Mouse (Mus musculus) left cerebral cortex, adult 8-10 months (tissue): ENCODE measurements around the gene Lgmn. TPM values are rescaled to one million over a fixed set of nuclear protein-coding genes. Genes with fewer than 3 reads are reported as not detected.
A peak's percentile ranks its signal among the peaks of the same experiment; 100 is the strongest.

Source experiments
- DNase-seq, 2 experiments: peaks; one replicate each; pipeline ENCODE4 v3.0.0; 2022; ENCODE audit warnings: low spot score in 2 of 2
- total RNA-seq, 4 experiments: library from RNA; stranded (reverse); gene quantifications; 2 replicates each; pipeline ENCODE4 v1.2.4; 2022

Gene Lgmn
- total RNA-seq, 4 experiments from 2014 or later, result 107 to 158 (median 125) TPM

GRCm38 (mm10) chr12:102434107-102434506, 5.5 kb downstream of the Lgmn start:
- no peak for DNase-seq

DNA sequence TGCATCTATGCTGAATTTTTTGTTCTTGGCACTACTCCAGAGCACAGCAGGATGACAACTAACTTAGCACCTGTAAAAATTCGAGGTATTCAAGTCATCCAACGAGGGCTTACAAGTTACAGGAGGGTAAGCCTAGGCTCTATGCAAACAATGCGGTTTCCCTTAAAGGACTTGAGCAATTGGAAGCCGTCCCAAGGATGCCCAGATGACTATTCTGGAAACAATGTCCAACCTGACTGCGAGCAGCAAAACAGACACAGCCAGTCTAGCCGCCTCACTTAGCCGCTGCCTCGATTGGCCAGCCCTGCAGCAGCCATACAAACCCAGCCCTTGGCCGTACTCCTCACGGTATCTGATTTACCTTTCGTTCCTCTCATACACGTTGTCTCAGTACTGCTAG, 7.4 kb downstream of the Lgmn start:
- DNase-seq, result no peak

DNA sequence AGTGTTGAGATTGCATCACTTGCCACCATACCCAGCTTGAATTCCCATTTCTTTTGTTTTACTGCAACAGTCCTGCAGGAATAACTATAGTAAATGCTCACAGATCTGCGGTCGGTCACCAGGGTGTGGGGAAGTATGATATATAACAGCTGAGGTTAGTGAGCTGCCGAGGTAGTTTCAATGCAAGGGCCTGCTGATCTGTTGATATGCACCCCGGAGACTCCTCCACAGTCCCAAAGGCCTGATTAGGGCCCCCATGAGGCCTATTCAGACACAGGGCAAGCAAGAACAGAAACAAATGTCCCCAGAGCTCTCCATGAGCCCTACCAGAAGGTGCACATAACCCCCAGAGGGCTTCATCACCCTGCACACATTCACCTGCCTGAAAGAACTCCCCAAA, 9.4 kb downstream of the Lgmn start:
- no peak for DNase-seq

GRCm38 (mm10) chr12:102429656-102430055, 10.0 kb downstream of the Lgmn start:
- DNase-seq, result no peak

- DNase-seq, result no peak
Measured at GRCm38 (mm10) chr12:102426285-102426684, 13.3 kb downstream of the Lgmn start.

GRCm38 (mm10) chr12:102425048-102425578, 14.5 kb downstream of the Lgmn start:
- DNase-seq, result no peak

DNA sequence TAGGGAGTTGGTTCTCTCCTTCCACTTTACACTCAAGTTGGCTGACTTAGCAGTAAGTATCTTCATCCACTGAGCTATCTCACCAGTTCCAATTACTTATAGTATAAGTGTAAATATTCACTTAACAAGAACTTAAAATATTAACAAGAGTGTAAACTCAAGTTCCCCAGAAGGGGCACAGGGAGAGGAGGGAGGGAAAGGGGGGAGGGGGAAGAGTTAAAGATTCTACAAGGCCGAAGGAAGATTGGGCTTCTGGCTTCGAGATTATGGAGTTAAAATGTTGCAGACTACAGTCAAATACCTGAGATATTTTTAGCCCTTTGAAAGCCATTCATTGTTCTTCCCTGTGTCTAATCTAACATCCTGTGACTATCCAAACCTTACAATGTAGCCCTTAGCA, 15.2 kb downstream of the Lgmn start:
- DNase-seq, result no peak

DNA sequence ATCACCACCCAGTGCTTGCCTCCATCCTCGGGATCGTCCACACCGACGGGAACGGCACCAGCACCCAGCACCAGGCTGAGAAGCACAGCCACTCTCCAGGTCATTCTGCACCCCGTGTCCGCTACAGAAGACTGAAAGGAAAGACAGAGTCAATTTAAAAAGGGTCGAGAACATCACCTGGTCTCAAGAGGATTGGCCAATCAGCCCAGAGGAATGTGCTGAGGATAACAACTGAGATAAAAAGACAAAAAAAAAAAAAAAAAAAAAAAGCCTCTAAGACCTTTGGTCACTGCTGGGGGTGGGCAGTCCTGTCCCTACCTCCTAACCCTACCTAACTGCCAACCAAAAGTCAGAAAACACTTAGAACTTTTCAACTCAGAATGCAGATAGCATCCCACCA, 16.0 kb downstream of the Lgmn start:
- DNase-seq, result no peak

DNA sequence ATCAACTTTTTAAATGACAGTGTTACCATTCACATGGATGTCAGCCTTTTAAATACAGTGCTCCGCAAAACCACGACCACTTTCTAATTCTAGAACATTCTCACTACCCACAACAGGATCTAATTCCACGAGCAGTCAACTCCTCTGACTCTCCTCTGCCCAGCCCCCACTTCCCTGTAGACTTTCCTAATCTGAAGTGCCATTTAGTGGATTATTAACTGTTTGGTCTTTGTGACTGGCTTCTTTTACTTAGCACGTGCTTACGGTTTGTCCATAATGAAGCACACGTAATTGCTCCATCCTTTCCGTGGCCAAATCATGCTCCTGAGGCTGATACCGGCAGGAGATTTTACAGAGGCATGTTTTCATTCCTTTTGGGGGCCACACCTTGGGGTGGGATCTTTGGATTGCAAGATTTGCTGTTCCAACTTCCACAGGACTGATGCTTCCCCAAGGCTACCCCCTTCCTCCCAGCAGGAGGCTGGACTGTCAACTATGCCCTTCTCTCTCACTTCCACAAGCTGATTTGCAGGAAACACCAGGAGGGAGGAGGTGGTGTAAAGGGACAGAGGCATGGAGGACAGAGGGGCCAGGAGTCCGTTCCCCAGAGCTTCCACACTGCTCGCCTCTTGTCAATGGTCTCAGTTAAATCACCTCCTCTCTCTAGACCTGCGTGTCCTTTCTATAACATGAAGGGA, 16.8 kb downstream of the Lgmn start:
- DNase-seq, result no peak

- DNase-seq, result peak in 1 of 2 experiments; percentile 63
Measured at GRCm38 (mm10) chr12:102422065-102422464, 17.5 kb downstream of the Lgmn start.

DNA sequence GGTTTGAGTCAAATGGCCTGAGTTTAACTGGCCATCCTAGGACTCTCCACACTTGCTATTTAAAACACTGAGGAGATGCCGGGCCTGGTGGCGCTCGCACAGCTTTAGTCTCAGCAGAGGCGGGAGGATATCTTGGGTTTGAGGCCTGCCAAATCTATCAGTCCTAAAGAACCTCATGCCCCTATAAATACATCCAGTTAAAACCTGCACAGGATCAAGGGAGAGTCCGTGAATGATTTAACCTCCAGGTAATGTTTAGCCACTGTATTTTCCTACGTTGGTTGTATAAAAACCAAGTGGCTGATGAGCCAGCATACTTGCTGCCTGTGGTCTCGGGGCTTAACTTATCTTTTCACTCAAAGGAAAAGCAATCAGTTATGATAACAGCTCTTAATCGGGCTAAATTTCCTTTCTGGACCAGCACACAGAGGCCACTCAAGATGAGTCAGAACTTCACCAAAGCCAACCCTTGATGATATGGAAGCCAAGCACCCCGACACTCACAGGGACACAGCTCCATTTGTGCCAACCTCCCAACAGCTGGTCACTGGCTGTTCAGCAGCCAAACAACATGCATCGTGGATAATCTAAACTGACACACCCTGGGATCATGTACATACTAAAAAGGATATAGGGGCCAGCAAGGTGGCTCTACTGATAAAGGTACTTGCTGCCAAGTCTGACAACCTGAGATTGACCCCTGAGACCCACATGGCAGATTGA, 19.3 kb downstream of the Lgmn start:
- DNase-seq, result no peak

GRCm38 (mm10) chr12:102419544-102419943, 20.1 kb downstream of the Lgmn start:
- DNase-seq, result no peak

- no peak for DNase-seq
Measured at GRCm38 (mm10) chr12:102417701-102418100, 21.9 kb downstream of the Lgmn start.

DNA sequence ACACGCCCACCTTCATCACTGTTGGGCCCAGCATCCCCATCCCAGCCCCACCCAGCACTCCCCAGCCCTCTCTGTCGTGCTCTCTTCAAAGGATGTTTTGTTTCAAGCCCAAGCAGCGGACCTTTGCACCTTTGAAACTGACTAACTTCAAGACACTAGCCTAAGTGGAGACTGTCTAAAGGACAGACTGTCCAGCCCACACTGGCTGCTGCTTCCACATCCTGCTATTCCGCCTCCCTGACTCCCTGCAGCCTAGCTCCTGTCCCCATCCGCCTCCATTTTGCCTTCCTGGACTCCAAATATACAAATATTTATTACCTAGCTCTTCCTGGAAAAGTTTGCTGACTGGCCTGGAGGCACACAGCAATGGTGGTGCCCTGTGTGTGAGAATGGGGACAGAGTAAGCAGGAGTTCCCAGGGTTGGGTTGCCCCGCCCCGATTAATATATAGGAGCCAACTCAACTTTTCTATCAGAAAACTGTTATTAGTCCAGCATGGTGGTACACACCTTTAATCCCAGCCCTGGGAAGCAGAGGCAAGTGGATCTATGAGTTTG, 22.6 kb downstream of the Lgmn start:
- no peak for DNase-seq

- DNase-seq, result peak in 1 of 2 experiments; percentile 70
Measured at GRCm38 (mm10) chr12:102416391-102416837, 23.2 kb downstream of the Lgmn start.

DNA sequence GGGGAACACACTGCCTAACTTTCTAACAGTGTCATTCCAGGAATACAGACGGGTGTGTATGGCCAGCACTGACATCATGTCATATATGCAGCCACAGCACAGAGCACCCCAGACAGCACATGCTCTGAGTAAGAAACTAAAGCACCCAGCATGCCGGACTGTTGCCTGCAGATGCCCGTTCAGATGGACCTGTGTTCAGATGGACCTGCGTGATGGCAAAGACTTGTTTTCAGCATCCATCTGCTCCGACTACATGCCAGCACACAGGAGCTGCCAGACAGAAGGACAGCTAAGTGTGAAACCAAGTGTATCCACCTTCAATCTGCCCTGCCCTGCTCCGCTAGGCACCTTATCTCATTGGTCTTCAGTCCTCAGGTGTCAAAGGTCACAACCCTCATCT, 24.9 kb downstream of the Lgmn start:
- no peak for DNase-seq

DNA sequence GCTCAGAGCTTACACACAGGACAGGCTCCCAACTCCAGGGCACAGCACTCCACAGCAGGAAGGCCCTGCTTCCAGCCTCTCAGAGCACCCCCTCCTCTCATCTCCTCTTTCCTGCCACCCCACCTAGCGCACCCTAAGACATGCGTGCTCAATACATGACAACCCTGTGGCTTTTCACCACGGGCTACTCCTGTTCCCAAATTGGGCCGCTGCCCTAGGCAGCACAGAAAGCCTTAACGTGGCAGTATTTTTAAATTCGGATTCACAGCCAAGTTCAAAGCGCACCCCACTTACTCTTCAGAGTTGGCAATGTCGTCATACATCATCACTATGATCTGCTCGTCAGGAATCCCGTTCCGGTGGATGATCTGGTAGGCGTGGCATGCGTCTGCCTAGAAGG, 26.4 kb downstream of the Lgmn start:
- DNase-seq, result no peak

DNA sequence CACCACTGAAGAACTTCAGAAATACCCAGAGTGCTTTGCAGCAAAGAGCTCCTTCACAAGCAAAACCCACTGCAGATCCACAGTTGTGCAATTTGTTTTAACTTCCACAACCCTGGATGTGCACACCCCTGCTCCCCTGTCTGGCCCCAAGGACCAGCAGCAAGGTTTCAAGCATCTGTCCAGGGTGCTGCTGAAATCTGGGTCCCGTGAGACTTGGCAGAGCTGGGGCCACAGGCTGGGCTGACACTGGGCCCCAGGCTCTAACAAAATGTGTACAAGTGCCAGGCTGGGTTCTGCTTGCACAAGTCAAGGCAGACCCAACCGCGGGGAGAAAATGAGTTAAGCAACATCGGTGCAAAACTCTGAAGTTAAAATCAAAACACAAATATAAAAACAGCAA, 41.0 kb downstream of the Lgmn start:
- no peak for DNase-seq

DNA sequence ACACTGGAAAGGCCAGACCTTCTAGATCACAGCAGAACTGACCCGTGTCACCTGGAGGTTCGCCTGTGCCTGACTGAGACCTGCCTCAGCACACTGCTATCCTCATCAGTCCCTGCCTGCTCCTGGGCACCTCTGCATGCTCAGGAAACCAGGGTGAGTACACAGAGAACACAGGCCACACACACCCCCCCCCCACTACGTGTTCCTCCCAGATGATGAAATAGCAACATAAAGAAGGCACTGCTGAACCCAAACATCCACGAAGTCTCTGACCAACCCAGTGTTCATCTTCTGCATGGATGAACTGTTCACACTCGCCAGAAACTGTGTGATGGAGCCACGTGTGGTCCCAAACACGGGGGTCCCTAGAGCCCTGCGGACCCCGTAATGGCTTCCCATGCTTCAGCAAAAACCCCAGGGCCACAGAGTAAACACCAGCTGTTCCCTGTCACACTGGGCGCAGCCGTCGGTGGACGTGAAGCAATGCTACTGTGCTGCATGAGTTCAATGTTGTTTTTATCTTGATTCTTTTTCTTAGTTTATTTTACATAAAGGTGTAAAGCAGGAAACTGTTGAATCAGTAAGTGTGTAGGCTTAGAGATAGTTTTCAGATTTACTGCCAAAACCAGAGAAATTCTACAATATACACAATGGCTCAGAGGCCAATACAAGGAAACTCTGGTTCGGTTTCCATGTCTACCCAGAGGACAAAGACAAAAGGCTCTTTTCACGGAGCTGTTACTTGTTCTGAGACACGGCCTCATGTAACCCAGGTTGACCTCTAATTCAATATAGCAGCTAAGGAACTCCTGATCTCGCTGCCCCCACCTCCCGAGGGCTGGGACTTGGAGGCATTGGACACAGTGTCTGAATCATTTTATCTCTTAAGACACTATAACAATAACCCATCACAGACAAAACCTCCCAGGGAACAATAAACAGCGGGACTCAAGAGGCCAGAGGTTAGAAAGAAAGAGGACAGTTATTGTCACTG, 43.3 kb downstream of the Lgmn start:
- DNase-seq, result no peak

- no peak for DNase-seq
Measured at GRCm38 (mm10) chr12:102395537-102395936, 44.1 kb downstream of the Lgmn start.

- no peak for DNase-seq
Measured at GRCm38 (mm10) chr12:102394496-102394895, 45.1 kb downstream of the Lgmn start.
